Mouse (Mus musculus): ENCODE results near the gene Aox2. TPM values are rescaled to one million over a fixed set of nuclear protein-coding genes. Genes with fewer than 3 reads are reported as not detected.

Gene Aox2
- polyA plus RNA-seq, 1 experiment = 0.01 TPM

GRCm38 (mm10) chr1:58396179-58396578 lies 118.1 kb downstream of the Aox2 start:
- H3K4me3 ChIP-seq (ENCODE audit: low read depth, low read length) = no peak overlapping the region
- 100% methylated on average over 1 of the region's 1 CpGs for WGBS
- peaks cover 51% of the 10 kb centered on the region for H3K36me3 ChIP-seq (ENCODE audit: control insufficient read depth, insufficient read depth, low read length)

GRCm38 (mm10) chr1:58397731-58398130 lies 119.6 kb downstream of the Aox2 start:
- 84% methylated on average over 6 of the region's 6 CpGs for WGBS
- no peak for TF ChIP-seq POLR2A (IDR thresholded peaks at IDR 0.05; ENCODE audit: low read depth, low read length)
- TF ChIP-seq CTCF (IDR thresholded peaks at IDR 0.05; ENCODE audit: extremely low read depth, insufficient read length, insufficient replicate concordance, low read depth, low read length) = no peak
- H3K4me3 ChIP-seq (ENCODE audit: low read depth, low read length) = no peak overlapping the region
- no peak overlapping the region for H3K27ac ChIP-seq (ENCODE audit: insufficient read depth, low read depth, low read length)
- no peaks in the 10 kb centered on the region for H3K4me1 ChIP-seq (ENCODE audit: control insufficient read depth, insufficient read depth, insufficient read length, low read length)
- no peaks in the 10 kb centered on the region for H3K27me3 ChIP-seq (ENCODE audit: control insufficient read depth, insufficient read depth, low read length)
- peaks cover 63% of the 10 kb centered on the region for H3K36me3 ChIP-seq (ENCODE audit: control insufficient read depth, insufficient read depth, low read length)

More at GRCm38 (mm10) chr1:58396179-58396578, 118.1 kb downstream of the Aox2 start:
- Histone ChIP-seq H3K27ac (ENCODE audit: insufficient read depth, low read depth, low read length) (no peak overlapping the region), H3K4me1 (ENCODE audit: control insufficient read depth, insufficient read depth, insufficient read length, low read length) (no peaks in the 10 kb centered on the region; the same call in 1 of the 2 replicates), H3K27me3 (ENCODE audit: control insufficient read depth, insufficient read depth, low read length) (no peaks in the 10 kb centered on the region)
- TF ChIP-seq POLR2A (IDR thresholded peaks at IDR 0.05; ENCODE audit: low read depth, low read length) = no peak
- TF ChIP-seq CTCF (IDR thresholded peaks at IDR 0.05; ENCODE audit: extremely low read depth, insufficient read length, insufficient replicate concordance, low read depth, low read length) = no peak

- no peak overlapping the region for H3K4me3 ChIP-seq (ENCODE audit: low read depth, low read length)
- H3K27ac ChIP-seq (ENCODE audit: insufficient read depth, low read depth, low read length) = no peak overlapping the region
- H3K4me1 ChIP-seq (ENCODE audit: control insufficient read depth, insufficient read depth, insufficient read length, low read length) = no peaks in the 10 kb centered on the region
- 90% methylated on average over 6 of the region's 6 CpGs for WGBS
- TF ChIP-seq POLR2A (IDR thresholded peaks at IDR 0.05; ENCODE audit: low read depth, low read length) (no peak), CTCF (IDR thresholded peaks at IDR 0.05; ENCODE audit: extremely low read depth, insufficient read length, insufficient replicate concordance, low read depth, low read length) (no peak)
- H3K27me3 ChIP-seq (ENCODE audit: control insufficient read depth, insufficient read depth, low read length) = no peaks in the 10 kb centered on the region
- peaks cover 71% of the 10 kb centered on the region for H3K36me3 ChIP-seq (ENCODE audit: control insufficient read depth, insufficient read depth, low read length)
Observed at GRCm38 (mm10) chr1:58401396-58401795, 123.3 kb downstream of the Aox2 start.

GRCm38 (mm10) chr1:58403745-58404144 lies 125.6 kb downstream of the Aox2 start:
- Histone ChIP-seq H3K27ac (ENCODE audit: insufficient read depth, low read depth, low read length) (no peak overlapping the region), H3K27me3 (ENCODE audit: control insufficient read depth, insufficient read depth, low read length) (no peaks in the 10 kb centered on the region), H3K4me3 (ENCODE audit: low read depth, low read length) (no peak overlapping the region), H3K4me1 (ENCODE audit: control insufficient read depth, insufficient read depth, insufficient read length, low read length) (no peaks in the 10 kb centered on the region), H3K36me3 (ENCODE audit: control insufficient read depth, insufficient read depth, low read length) (peaks cover 60% of the 10 kb centered on the region)
- WGBS = 85% methylated on average over 5 of the region's 5 CpGs
- TF ChIP-seq CTCF (IDR thresholded peaks at IDR 0.05; ENCODE audit: extremely low read depth, insufficient read length, insufficient replicate concordance, low read depth, low read length) (no peak), POLR2A (IDR thresholded peaks at IDR 0.05; ENCODE audit: low read depth, low read length) (no peak)

GRCm38 (mm10) chr1:58407321-58407720 lies 129.2 kb downstream of the Aox2 start:
- no peak for TF ChIP-seq POLR2A (IDR thresholded peaks at IDR 0.05; ENCODE audit: low read depth, low read length)
- no peak for TF ChIP-seq CTCF (IDR thresholded peaks at IDR 0.05; ENCODE audit: extremely low read depth, insufficient read length, insufficient replicate concordance, low read depth, low read length)
- WGBS = 97% methylated on average over 7 of the region's 7 CpGs
- Histone ChIP-seq H3K27ac (ENCODE audit: insufficient read depth, low read depth, low read length) (no peak overlapping the region), H3K4me1 (ENCODE audit: control insufficient read depth, insufficient read depth, insufficient read length, low read length) (no peaks in the 10 kb centered on the region), H3K36me3 (ENCODE audit: control insufficient read depth, insufficient read depth, low read length) (peaks cover 55% of the 10 kb centered on the region), H3K4me3 (ENCODE audit: low read depth, low read length) (no peak overlapping the region), H3K27me3 (ENCODE audit: control insufficient read depth, insufficient read depth, low read length) (no peaks in the 10 kb centered on the region)

- TF ChIP-seq POLR2A (IDR thresholded peaks at IDR 0.05; ENCODE audit: low read depth, low read length) = no peak
- TF ChIP-seq CTCF (IDR thresholded peaks at IDR 0.05; ENCODE audit: extremely low read depth, insufficient read length, insufficient replicate concordance, low read depth, low read length) = no peak
- Histone ChIP-seq H3K4me1 (ENCODE audit: control insufficient read depth, insufficient read depth, insufficient read length, low read length) (no peaks in the 10 kb centered on the region), H3K36me3 (ENCODE audit: control insufficient read depth, insufficient read depth, low read length) (peaks cover 54% of the 10 kb centered on the region), H3K4me3 (ENCODE audit: low read depth, low read length) (no peak overlapping the region), H3K27me3 (ENCODE audit: control insufficient read depth, insufficient read depth, low read length) (no peaks in the 10 kb centered on the region), H3K27ac (ENCODE audit: insufficient read depth, low read depth, low read length) (no peak overlapping the region)
- WGBS = 81% methylated on average over 6 of the region's 6 CpGs
Observed at GRCm38 (mm10) chr1:58408141-58408540, 130.0 kb downstream of the Aox2 start.

GRCm38 (mm10) chr1:58409553-58410197 lies 131.5 kb downstream of the Aox2 start:
- Histone ChIP-seq H3K36me3 (ENCODE audit: control insufficient read depth, insufficient read depth, low read length) (peaks cover 56% of the 10 kb centered on the region), H3K4me3 (ENCODE audit: low read depth, low read length) (no peak overlapping the region), H3K27ac (ENCODE audit: insufficient read depth, low read depth, low read length) (no peak overlapping the region), H3K4me1 (ENCODE audit: control insufficient read depth, insufficient read depth, insufficient read length, low read length) (no peaks in the 10 kb centered on the region), H3K27me3 (ENCODE audit: control insufficient read depth, insufficient read depth, low read length) (no peaks in the 10 kb centered on the region)
- 73% methylated on average over 5 of the region's 5 CpGs for WGBS
- no peak for TF ChIP-seq POLR2A (IDR thresholded peaks at IDR 0.05; ENCODE audit: low read depth, low read length)
